Mouse (Mus musculus) embryonic facial prominence, embryonic 14.5 days (tissue): ENCODE results near the gene Tdrd1. TPM values are rescaled to one million over a fixed set of nuclear protein-coding genes. Genes with fewer than 3 reads are reported as not detected.
A peak's percentile ranks its signal among the peaks of the same experiment; 100 is the strongest.

Experiments
- ATAC-seq: fragments of 200-750 bp; cut with Nextera tagmentation; 2 replicates; pipeline ENCODE4 v1.8.0; 2017; ENCODE audit warnings: low read depth, moderate number of reproducible peaks, moderate TSS enrichment
- DNase-seq: peaks from one replicate; pipeline ENCODE4 v3.0.0-alpha.2; 2015; ENCODE audit warnings: low spot score
- H3K27ac ChIP-seq: fragments of 300-500 bp; sonication (generic); replicated peaks from 2 replicates; pipeline ENCODE4 v1.5.1; 2014; ENCODE audit warnings: low read depth, mild to moderate bottlenecking, low read length, moderate library complexity
- H3K27me3 ChIP-seq: fragments of 300-500 bp; sonication (generic); replicated peaks from 2 replicates; pipeline ENCODE4 v1.6.1; 2014; ENCODE audit warnings: low read length; ENCODE audit not compliant: control insufficient read depth, insufficient read depth
- H3K36me3 ChIP-seq: fragments of 300-500 bp; sonication (generic); 2 replicates; pipeline ENCODE4 v1.6.1; 2014; ENCODE audit warnings: low read length, mixed read lengths; ENCODE audit not compliant: control insufficient read depth, insufficient read depth
- H3K4me1 ChIP-seq: fragments of 300-500 bp; sonication (generic); 2 replicates; pipeline ENCODE4 v1.6.1; 2014; ENCODE audit warnings: antibody characterized with exemption, low read length; ENCODE audit not compliant: control insufficient read depth, insufficient read depth
- H3K4me2 ChIP-seq: fragments of 300-500 bp; sonication (generic); 2 replicates; pipeline ENCODE4 v1.6.1; 2014; ENCODE audit warnings: low read depth, mild to moderate bottlenecking, low read length, moderate library complexity, mixed read lengths
- H3K4me3 ChIP-seq: fragments of 300-500 bp; sonication (generic); 2 replicates; pipeline ENCODE4 v1.5.1; 2014; ENCODE audit warnings: low read depth, mild to moderate bottlenecking, low read length
- H3K9ac ChIP-seq: fragments of 300-500 bp; sonication (generic); 2 replicates; pipeline ENCODE4 v1.6.1; 2014; ENCODE audit warnings: low read depth, mild to moderate bottlenecking, low read length, moderate library complexity, mixed read lengths
- H3K9me3 ChIP-seq: fragments of 300-500 bp; sonication (generic); 2 replicates; pipeline ENCODE4 v1.6.1; 2016; ENCODE audit warnings: low read length; ENCODE audit not compliant: control insufficient read depth
- WGBS: fragments of 180-500 bp; shearing (Covaris S2); extraction: QIAGEN DNeasy Blood & Tissue Kit; methylation state at CpG from one replicate; pipeline ENCODE4 v1.1.7; 2014; 5-methylcytosine and 5-hydroxymethylcytosine counted together
- polyA plus RNA-seq: library from polyadenylated mRNA; unstranded; fragments of >200 nt; fragmentation: Nextera tagmentation; extraction: Ambion mirVana; gene quantifications from 2 replicates; pipeline ENCODE4 v1.2.1, GENCODE M21; 2014

Tdrd1 gene
- polyA plus RNA-seq, 1 experiment from 2014 or later: 1.6 TPM

GRCm38 (mm10) chr19:56817851-56818526 lies 8.0 kb upstream of the Tdrd1 start:
- Histone ChIP-seq H3K9me3 (no peaks in the 10 kb centered on the region), H3K4me3 (no peak overlapping the region), H3K9ac (no peak overlapping the region), H3K36me3 (peaks cover 10% of the 10 kb centered on the region), H3K27me3 (no peaks in the 10 kb centered on the region), H3K27ac (peak overlapping the region; percentile 44), H3K4me2 (peak overlapping the region; percentile 35), H3K4me1 (peaks cover 43% of the 10 kb centered on the region)
- DNase-seq (peak; percentile 72), ATAC-seq (no peak)
- WGBS: 29% methylated on average over 14 of the region's 14 CpGs

GRCm38 (mm10) chr19:56821040-56821797 lies 4.8 kb upstream of the Tdrd1 start:
- Histone ChIP-seq H3K36me3 (no peaks in the 10 kb centered on the region), H3K4me3 (peak overlapping the region; percentile 97), H3K27ac (peak overlapping the region; percentile 92), H3K4me1 (peaks cover 43% of the 10 kb centered on the region), H3K9me3 (no peaks in the 10 kb centered on the region), H3K4me2 (peak overlapping the region; percentile 79), H3K9ac (peak overlapping the region; percentile 97), H3K27me3 (no peaks in the 10 kb centered on the region)
- DNase-seq: no peak
- no peak for ATAC-seq
- WGBS: 7% methylated on average over 22 of the region's 22 CpGs

- peak; percentile 96 for ATAC-seq
- H3K27ac ChIP-seq: peak within 1 kb of the TSS; percentile 92
- H3K36me3 ChIP-seq: no peaks in the 10 kb centered on the region
- H3K4me2 ChIP-seq: peak within 1 kb of the TSS; percentile 79
- no peaks in the 10 kb centered on the region for H3K27me3 ChIP-seq
- peaks cover 39% of the 10 kb centered on the region for H3K4me1 ChIP-seq
- H3K9me3 ChIP-seq: no peaks in the 10 kb centered on the region
- DNase-seq: peak; percentile 98
- peak within 1 kb of the TSS; percentile 97 for H3K9ac ChIP-seq
- whole genome bisulfite sequencing: under 1% methylated on average over 28 of the region's 79 CpGs
- H3K4me3 ChIP-seq: peak within 1 kb of the TSS; percentile 97
Observed at GRCm38 (mm10) chr19:56821798-56822447, 4.1 kb upstream of the Tdrd1 start, which contains the start of gene Ccdc186. Gene Ccdc186, minus strand, starts transcription at chr19:56822190.

- Histone ChIP-seq H3K9ac (peak overlapping the region; percentile 56), H3K27ac (no peak overlapping the region; the same call in 1 of the 2 replicates)
Observed at GRCm38 (mm10) chr19:56822448-56822836, 3.6 kb upstream of the Tdrd1 start.

GRCm38 (mm10) chr19:56828305-56828704 lies 2.3 kb downstream of the Tdrd1 start:
- Histone ChIP-seq H3K27ac (no peak overlapping the region), H3K4me1 (no peaks in the 10 kb centered on the region), H3K9me3 (no peaks in the 10 kb centered on the region), H3K27me3 (no peaks in the 10 kb centered on the region), H3K4me3 (no peak overlapping the region), H3K4me2 (no peak overlapping the region), H3K36me3 (no peaks in the 10 kb centered on the region), H3K9ac (no peak overlapping the region)
- ATAC-seq (peak; percentile 65), DNase-seq (peak; percentile 72)
- WGBS: 68% methylated on average over 11 of the region's 11 CpGs

More at GRCm38 (mm10) chr19:56822448-56822836, 3.6 kb upstream of the Tdrd1 start:
- Histone ChIP-seq H3K4me1 (peaks cover 34% of the 10 kb centered on the region), H3K9me3 (no peaks in the 10 kb centered on the region), H3K4me2 (peak overlapping the region; percentile 79), H3K4me3 (peak overlapping the region; percentile 97), H3K27me3 (no peaks in the 10 kb centered on the region), H3K36me3 (no peaks in the 10 kb centered on the region)
- ATAC-seq (peak; percentile 21), DNase-seq (no peak)
- 19% methylated on average over 10 of the region's 10 CpGs for WGBS

- 85% methylated on average over 9 of the region's 9 CpGs for WGBS
- Histone ChIP-seq H3K4me3 (no peak overlapping the region), H3K9me3 (no peaks in the 10 kb centered on the region), H3K4me2 (no peak overlapping the region), H3K9ac (no peak overlapping the region), H3K27ac (no peak overlapping the region), H3K4me1 (no peaks in the 10 kb centered on the region), H3K36me3 (no peaks in the 10 kb centered on the region), H3K27me3 (no peaks in the 10 kb centered on the region)
- DNase-seq (no peak), ATAC-seq (no peak)
Observed at GRCm38 (mm10) chr19:56829267-56829666, 3.3 kb downstream of the Tdrd1 start.

- no peak overlapping the region for H3K4me3 ChIP-seq
- H3K27me3 ChIP-seq: no peaks in the 10 kb centered on the region
- H3K9ac ChIP-seq: no peak overlapping the region
- no peak for DNase-seq
- no peak overlapping the region for H3K4me2 ChIP-seq
- H3K9me3 ChIP-seq: no peaks in the 10 kb centered on the region
- H3K27ac ChIP-seq: no peak overlapping the region
- no peak for ATAC-seq
- H3K4me1 ChIP-seq: no peaks in the 10 kb centered on the region
- 76% methylated on average over 4 of the region's 4 CpGs for WGBS
- H3K36me3 ChIP-seq: no peaks in the 10 kb centered on the region
Observed at GRCm38 (mm10) chr19:56830163-56830562, 4.2 kb downstream of the Tdrd1 start.

- peaks cover 3% of the 10 kb centered on the region; the same call in 1 of the 2 replicates for H3K4me1 ChIP-seq
- H3K36me3 ChIP-seq: no peaks in the 10 kb centered on the region
- no peaks in the 10 kb centered on the region for H3K9me3 ChIP-seq
- H3K4me2 ChIP-seq: no peak overlapping the region
- H3K27ac ChIP-seq: no peak overlapping the region
- no peak overlapping the region for H3K9ac ChIP-seq
- 34% methylated on average over 9 of the region's 9 CpGs for WGBS
- no peak for ATAC-seq
- H3K27me3 ChIP-seq: no peaks in the 10 kb centered on the region
- peak; percentile 88 for DNase-seq
- H3K4me3 ChIP-seq: no peak overlapping the region
Observed at GRCm38 (mm10) chr19:56835340-56835739, 9.3 kb downstream of the Tdrd1 start.
